Mouse (Mus musculus) neutrophil, adult 5-6 weeks (primary cell): ENCODE results near the gene Gm9376. TPM values are rescaled to one million over a fixed set of nuclear protein-coding genes. Genes with fewer than 3 reads are reported as not detected.

ENCODE experiments used
- ATAC-seq: fragments of 151-379, 151-347 bp; 2 replicates; pipeline ENCODE4 v1.8.0; 2017; ENCODE audit warnings: mild to moderate bottlenecking, moderate TSS enrichment; ENCODE audit not compliant: insufficient number of reproducible peaks, poor library complexity, low FRiP score, severe bottlenecking; ENCODE audit errors: extremely low read depth
- total RNA-seq: library from RNA; stranded (forward); fragments of 200-1000 nt; gene quantifications from 2 replicates; pipeline ENCODE4 v1.2.3, GENCODE M21; 2017

Gene Gm9376
- total RNA-seq, 1 experiment from 2014 or later, result not detected

GRCm38 (mm10) chr14:118272594-118273555, 6.1 kb downstream of the Gm9376 start:
- no peak for ATAC-seq

GRCm38 (mm10) chr14:118277704-118278498, 11.1 kb downstream of the Gm9376 start:
- ATAC-seq, result no peak

GRCm38 (mm10) chr14:118282272-118282671, 15.5 kb downstream of the Gm9376 start:
- ATAC-seq, result no peak

- ATAC-seq, result no peak
These were observed 16.2 kb downstream of the Gm9376 start for GRCm38 (mm10) chr14:118282917-118283316.

GRCm38 (mm10) chr14:118286096-118286495, 19.3 kb downstream of the Gm9376 start:
- ATAC-seq, result no peak

GRCm38 (mm10) chr14:118289133-118289532, 22.4 kb downstream of the Gm9376 start:
- no peak for ATAC-seq

GRCm38 (mm10) chr14:118290009-118290408, 23.2 kb downstream of the Gm9376 start:
- ATAC-seq, result no peak

GRCm38 (mm10) chr14:118302606-118303005, 35.8 kb downstream of the Gm9376 start:
- ATAC-seq, result no peak

- ATAC-seq, result no peak
These were observed 37.8 kb downstream of the Gm9376 start for GRCm38 (mm10) chr14:118304560-118304959.

GRCm38 (mm10) chr14:118305951-118306350, 39.2 kb downstream of the Gm9376 start:
- ATAC-seq, result no peak

- ATAC-seq, result no peak
These were observed 40.3 kb downstream of the Gm9376 start for GRCm38 (mm10) chr14:118307060-118307459.

- no peak for ATAC-seq
These were observed 44.9 kb downstream of the Gm9376 start for GRCm38 (mm10) chr14:118311703-118312102.

- no peak for ATAC-seq
These were observed 45.9 kb downstream of the Gm9376 start for GRCm38 (mm10) chr14:118312664-118313063.

GRCm38 (mm10) chr14:118313931-118314330, 47.2 kb downstream of the Gm9376 start:
- ATAC-seq, result no peak

GRCm38 (mm10) chr14:118317260-118317659, 50.5 kb downstream of the Gm9376 start:
- no peak for ATAC-seq

Other genes starting within 250 kb of the Gm9376 start
- gene Dct, start 214.7 kb upstream of the Gm9376 start, total RNA-seq, result 0.12 and 0.25 TPM in 2 replicates
- 20.0 and 28.0 TPM in 2 replicates for gene Tgds, start 134.2 kb upstream of the Gm9376 start, total RNA-seq
- 6.2 and 9.7 TPM in 2 replicates for gene Gpr180, start 129.8 kb upstream of the Gm9376 start, total RNA-seq
- gene Sox21, start 29.9 kb upstream of the Gm9376 start, total RNA-seq, result not detected in 2 replicates